Mouse (Mus musculus) frontal cortex, postnatal 14 days (tissue): ENCODE measurements around the gene Zg16.
"Not testable (repeated sequence)": the region's sequence is repeated elsewhere in the genome, so short reads cannot be mapped to it uniquely, and the experiment has no call there.

ENCODE experiments used
- DNase-seq, 2 experiments: peaks; one replicate each; pipeline ENCODE4 v3.0.0; 2022; ENCODE audit warnings: low spot score in 2 of 2

Gene Zg16

DNA sequence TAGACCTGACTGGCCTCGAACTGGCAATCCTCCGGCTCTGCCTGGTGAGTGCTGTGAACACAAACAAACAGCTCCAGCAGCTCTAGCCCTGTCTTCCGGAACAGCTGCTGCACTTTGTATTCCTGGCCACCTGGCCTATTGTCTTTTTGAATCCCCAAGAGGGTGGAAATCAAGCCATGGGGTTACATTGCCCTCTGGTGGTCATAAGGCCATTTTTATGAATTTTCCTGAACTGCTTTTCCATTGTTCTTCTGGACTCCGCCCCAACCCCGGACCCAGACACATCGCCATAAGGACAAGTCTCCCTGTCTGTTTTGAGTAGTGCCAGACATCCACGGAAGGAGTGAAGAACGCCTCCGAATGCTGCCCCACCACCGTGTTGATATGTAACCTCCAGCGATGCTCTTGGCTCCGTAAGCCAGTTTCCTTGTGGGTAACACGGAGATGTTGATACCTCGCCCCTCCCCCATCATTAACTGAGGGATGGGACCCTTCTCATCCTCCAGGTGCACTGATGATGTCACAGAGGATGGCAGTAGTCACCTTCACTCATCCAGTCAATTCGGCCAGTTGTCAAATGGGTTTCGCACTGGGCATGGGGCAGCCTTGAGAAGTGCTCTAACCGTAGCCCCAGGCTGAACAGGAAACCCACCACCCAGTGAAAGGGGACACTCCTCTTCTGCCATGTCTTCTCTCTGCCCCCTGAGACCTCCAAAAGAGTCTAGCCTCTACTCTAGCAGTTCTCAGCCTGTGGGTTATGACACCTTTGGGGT, 17.6 kb upstream of the Zg16 start:
- peak; percentile 43 to 56 for DNase-seq

GRCm38 (mm10) chr7:127103960-127104359, 16.8 kb upstream of the Zg16 start:
- no peak for DNase-seq

GRCm38 (mm10) chr7:127102148-127102547, 15.0 kb upstream of the Zg16 start:
- DNase-seq, result no peak

- DNase-seq, result no peak
Observed at GRCm38 (mm10) chr7:127101451-127102016, 14.4 kb upstream of the Zg16 start.

GRCm38 (mm10) chr7:127099528-127099927, 12.4 kb upstream of the Zg16 start:
- no peak for DNase-seq

DNA sequence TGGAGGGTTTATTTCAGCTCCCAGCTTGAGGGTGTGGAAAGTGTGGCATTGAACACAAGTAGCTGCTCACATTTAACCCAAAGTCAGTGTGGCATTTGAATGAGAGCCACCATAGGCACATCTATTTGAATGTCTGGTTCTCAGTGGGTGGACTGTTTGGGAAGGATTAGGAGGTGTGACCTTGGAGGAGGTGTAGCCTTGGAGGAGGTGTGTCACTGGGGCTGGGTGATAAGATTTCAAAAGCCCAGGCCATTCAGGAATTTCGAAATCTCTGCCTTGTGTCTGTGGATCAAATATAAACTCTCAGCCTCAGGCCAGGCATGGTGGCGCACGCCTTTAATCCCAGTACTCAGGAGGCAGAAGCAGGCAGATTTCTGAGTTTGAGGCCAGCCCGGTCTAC, 11.8 kb upstream of the Zg16 start:
- DNase-seq, result no peak

DNA sequence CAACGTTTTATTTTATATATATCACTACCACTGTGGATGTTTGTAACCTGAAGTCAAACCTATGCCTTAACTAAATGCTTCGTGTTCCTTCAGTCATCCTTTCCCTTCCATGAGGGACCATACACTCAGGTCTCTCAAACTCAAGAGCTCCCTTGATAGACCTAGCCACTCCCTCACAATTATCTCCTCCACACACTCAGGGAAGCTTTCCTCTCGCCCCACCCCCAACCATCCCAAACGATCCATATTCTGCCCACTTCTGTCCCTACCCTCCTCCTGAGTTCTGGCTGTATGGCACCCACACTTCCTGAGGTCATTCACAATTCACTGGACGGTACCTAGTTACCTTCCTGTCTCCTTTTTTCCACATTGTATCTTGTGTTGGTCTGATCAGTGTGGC, 11.4 kb upstream of the Zg16 start:
- no peak for DNase-seq

GRCm38 (mm10) chr7:127096456-127096855, 9.3 kb upstream of the Zg16 start:
- no peak for DNase-seq

GRCm38 (mm10) chr7:127093914-127094313, 6.8 kb upstream of the Zg16 start:
- DNase-seq, result no peak

GRCm38 (mm10) chr7:127091114-127091896, 4.2 kb upstream of the Zg16 start, which contains the start of gene AI467606:
TSS of gene AI467606 (plus strand) at chr7:127091359.
- no peak for DNase-seq

- DNase-seq, result no peak
Observed at GRCm38 (mm10) chr7:127090154-127091113, 3.3 kb upstream of the Zg16 start.

DNA sequence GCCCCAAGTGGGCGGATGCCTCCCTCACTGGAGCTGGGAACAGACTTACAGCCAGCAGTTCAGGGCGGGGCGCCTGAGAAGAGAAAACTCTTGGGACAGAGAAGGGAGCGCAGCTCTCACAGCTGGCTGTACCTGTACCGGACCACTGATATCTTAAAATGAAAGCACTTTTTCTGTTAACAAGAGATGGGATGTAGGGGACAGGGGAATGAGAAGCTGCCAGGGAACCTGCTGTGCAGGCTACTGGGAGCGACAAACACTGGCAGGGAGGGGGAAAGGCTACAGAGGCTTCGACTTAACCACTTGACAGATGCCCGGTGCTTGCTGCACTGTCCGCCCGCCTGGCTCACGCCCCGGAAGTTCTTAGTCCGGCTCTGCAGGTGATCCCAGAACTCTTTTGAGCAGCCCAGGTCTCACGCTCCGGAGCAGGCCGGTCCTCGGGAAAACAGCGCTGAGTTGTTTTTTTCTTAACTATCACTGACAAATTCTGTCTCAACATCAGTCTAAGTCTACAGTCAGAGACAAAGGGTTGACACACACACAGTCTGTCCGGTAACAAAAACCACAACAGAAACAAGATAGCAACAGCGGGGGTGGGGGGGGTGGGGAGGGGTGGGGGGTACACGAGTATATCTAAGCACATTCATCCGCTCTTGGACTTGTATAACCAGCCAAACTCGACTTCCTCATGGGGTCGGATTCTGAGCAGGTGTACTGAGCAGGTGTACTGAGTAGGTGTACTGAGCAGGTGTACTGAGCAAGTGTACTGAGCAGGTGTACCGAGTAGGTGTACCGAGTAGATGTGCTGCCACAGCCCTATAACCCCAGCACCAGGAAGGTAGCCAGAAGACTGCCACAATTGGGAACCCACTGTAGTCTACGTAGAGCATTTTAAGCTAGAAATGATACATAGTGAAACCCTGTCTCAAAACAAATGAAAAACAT, 2.0 kb upstream of the Zg16 start:
- no peak for DNase-seq

DNA sequence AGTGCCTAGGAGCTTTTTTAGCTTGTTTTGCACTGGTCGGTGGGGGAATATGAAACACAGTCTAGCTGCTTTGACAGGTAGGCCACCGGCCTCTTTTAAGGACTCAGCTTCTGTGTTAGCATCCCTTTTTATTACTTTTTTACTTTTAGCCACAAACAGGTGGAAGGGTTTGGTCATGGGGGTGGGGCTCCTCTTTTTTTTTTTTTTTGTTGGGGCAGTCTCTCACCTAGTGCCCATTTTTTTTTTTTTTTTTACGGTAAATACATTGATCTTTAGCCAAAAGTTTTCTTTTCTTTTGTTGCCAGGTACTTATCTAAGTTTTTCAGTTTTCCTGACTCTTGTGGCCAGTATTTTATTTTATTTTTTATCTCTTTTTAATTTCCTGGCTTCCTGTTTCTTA, 955 bp upstream of the Zg16 start:
- no peak for DNase-seq

DNA sequence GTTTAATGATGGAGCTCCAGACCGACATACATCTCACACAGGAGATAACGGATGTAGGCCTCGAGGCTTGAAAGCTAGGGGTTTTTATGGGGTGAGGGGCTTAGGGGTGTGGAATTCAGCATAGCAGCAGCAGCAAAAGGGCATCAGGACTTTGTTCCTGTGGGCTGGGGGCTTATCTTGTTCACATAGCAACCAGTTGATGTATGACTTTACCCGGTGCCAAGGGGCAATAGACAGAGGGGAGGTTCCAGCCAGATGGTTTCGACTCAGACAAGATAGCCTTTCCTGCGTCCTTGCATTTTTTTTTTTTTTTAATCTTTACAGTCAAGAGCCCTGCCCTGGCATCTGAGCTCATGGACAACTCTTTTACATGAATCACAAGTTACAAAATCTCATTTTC, 1.4 kb downstream of the Zg16 start:
- not testable (repeated sequence) for DNase-seq

DNA sequence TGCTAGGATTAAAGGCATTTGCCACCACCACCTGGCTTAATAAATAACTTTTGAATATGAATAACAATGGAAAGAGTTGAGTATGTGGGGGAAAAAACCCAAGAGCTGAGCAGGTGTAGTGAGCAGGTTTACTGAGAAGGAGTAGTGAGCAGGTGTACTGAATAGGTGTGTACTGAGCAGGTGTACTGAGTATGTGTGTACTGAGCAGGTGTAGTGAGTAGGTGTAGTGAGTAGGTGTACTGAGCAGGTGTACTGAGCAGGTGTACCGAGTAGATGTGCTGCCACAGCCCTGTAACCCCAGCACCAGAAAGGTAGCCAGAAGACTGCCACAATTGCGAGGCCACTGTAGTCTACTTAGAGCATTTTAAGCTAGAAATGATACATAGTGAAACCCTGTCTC, 2.3 kb downstream of the Zg16 start:
- no peak for DNase-seq

DNA sequence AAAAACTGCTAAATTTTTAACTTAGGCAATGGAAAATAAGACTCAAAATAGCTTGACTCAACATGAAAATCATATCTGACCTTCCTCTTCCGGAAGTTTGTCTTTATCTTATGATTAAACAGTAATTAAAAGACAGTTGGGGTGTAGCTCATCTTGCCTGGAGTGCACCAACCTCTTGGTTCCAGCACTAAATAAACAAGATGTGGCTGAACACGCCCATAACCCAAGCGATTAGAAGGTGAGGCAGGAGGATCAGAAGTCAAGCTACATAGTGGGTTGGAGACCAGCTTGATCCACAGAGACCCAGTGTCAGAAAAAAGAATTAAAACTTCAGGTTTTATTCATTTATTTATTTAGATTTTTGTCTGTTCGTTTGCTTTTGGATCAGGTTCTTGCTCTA, 3.4 kb downstream of the Zg16 start:
- DNase-seq, result no peak

DNA sequence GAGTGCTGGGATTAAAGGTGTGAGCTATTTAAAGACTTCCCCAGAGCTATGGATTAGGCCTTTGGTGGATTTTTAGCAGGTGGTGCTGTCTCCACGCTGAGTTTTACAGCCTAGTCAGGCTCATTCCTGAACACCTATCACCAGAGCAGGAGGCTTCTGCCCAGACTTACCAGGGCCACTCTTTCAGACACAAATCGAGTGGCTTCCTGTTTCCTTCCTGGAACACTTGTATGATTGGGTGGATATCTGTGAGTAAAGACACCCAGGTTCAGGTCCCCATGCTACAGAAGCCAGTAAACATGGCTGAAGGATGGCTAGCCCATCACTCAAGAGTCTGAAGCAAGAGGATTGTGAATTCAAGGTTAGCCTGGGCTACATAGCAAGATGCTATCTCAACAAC, 4.1 kb downstream of the Zg16 start:
- DNase-seq, result no peak

DNA sequence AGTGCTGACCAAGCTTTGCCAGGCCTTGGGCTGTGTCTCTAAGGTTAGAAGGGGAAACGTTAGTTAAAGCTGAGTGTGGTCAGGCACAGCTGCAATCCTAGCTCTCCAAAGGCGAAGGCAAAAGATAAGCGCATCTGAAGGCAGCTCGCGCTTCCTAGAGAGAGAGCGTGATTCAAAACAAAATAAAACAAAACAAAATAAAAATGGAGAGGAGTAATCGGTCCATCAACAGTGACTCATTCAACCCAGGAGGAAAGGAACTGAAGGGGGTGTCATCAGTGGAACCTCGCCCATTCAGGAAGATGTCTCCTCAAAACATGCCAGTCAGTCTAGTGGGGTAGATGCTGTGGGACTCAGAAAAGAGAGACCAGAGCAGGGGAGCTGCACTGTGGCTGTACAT, 4.9 kb downstream of the Zg16 start:
- DNase-seq, result no peak

- DNase-seq, result no peak
Observed at GRCm38 (mm10) chr7:127080045-127080444, 7.1 kb downstream of the Zg16 start.

DNA sequence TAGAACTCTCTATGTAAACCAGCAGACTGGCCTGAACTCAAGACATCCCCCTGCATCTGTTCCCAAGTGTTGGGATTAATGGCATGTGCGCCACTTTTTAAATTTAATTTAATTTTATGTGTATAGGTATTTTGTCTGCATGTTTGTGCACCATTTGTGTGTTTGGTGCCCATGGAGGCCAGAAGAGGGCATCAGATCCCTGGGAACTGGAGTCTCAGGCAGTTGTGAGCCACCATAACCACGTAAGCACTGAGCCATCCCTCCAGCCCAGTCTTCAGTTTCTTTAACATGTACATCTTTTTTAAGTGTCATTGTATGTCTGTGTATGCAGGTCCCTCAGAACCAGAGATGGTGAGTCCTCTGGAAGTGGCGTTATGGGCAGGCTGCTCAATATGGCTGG, 9.4 kb downstream of the Zg16 start:
- no peak for DNase-seq

- DNase-seq, result no peak
Observed at GRCm38 (mm10) chr7:127076188-127076587, 10.9 kb downstream of the Zg16 start.
